Mouse (Mus musculus) MEL (cell line): ENCODE results near the gene Rnf167.

Experiments
- CTCF ChIP-seq, 3 experiments: IDR thresholded peaks in 2 of 3; conservative IDR thresholded peaks in 1 of 3; 2 replicates each; pipeline ENCODE4 v1.5.1; 2011 to 2012; ENCODE audit warnings: low read length in 3 of 3, low read depth in 2 of 3, mild to moderate bottlenecking in 2 of 3, improper control_type of control experiment in 1 of 3, inconsistent platforms in 1 of 3, mixed read lengths in 1 of 3, moderate library complexity in 1 of 3; ENCODE audit not compliant: control insufficient read depth in 1 of 3, insufficient read depth in 1 of 3, poor library complexity in 1 of 3, severe bottlenecking in 1 of 3
- ELF1 ChIP-seq: IDR thresholded peaks from 2 replicates; pipeline ENCODE4 v1.6.1; 2014; ENCODE audit warnings: low read depth, mild to moderate bottlenecking, inconsistent platforms, low read length, improper control_type of control experiment, moderate library complexity
- JUND ChIP-seq: IDR thresholded peaks from 2 replicates; pipeline ENCODE4 v1.6.1; 2011; ENCODE audit warnings: low read depth, mild to moderate bottlenecking, improper control_type of control experiment, low read length
- MAX ChIP-seq: IDR thresholded peaks from 2 replicates; pipeline ENCODE4 v1.6.1; 2011; ENCODE audit warnings: low read length, improper control_type of control experiment
- MAZ ChIP-seq: IDR thresholded peaks from 2 replicates; pipeline ENCODE4 v1.6.1; 2012; ENCODE audit warnings: low read depth, mild to moderate bottlenecking, inconsistent platforms, low read length, improper control_type of control experiment
- MXI1 ChIP-seq: IDR thresholded peaks from 2 replicates; pipeline ENCODE4 v1.6.1; 2011; ENCODE audit warnings: mild to moderate bottlenecking, low read depth, low read length, improper control_type of control experiment
- POLR2A ChIP-seq, 2 experiments: IDR thresholded peaks; 2 replicates each; pipeline ENCODE4 v1.6.1; 2011 to 2012; ENCODE audit warnings: low read length in 2 of 2, mild to moderate bottlenecking in 2 of 2, control low read depth in 1 of 2, improper control_type of control experiment in 1 of 2, low read depth in 1 of 2, moderate library complexity in 1 of 2; ENCODE audit not compliant: control insufficient read depth in 1 of 2, insufficient read depth in 1 of 2, poor library complexity in 1 of 2
- USF1 ChIP-seq: IDR thresholded peaks from 2 replicates; pipeline ENCODE4 v1.6.1; 2014; ENCODE audit warnings: low read depth, mild to moderate bottlenecking, inconsistent platforms, low read length, improper control_type of control experiment, moderate library complexity

- TF ChIP-seq CTCF (IDR thresholded peaks at IDR 0.05 in 2 of 3, conservative IDR thresholded peaks at IDR 0.05 in 1 of 3; ENCODE audit: control insufficient read depth in 1 of 3, insufficient read depth in 1 of 3, low read depth in 2 of 3, low read length in 3 of 3, poor library complexity in 1 of 3, severe bottlenecking in 1 of 3) (no peak), USF1 (no peak), MAZ (no peak), POLR2A (IDR thresholded peaks at IDR 0.05; ENCODE audit: control insufficient read depth in 1 of 2, insufficient read depth in 1 of 2, low read depth in 1 of 2, low read length in 2 of 2, poor library complexity in 1 of 2) (no peak), MXI1 (no peak), ELF1 (no peak), JUND (no peak), MAX (no peak)
Measured at GRCm38 (mm10) chr11:70630129-70630528, 16.9 kb upstream of the Rnf167 start.
